Mouse (Mus musculus) heart, adult 8-10 months (tissue): ENCODE results near the gene Gps1. TPM values are rescaled to one million over a fixed set of nuclear protein-coding genes. Genes with fewer than 3 reads are reported as not detected.

Experiments
- total RNA-seq, 4 experiments: library from RNA; stranded (reverse); gene quantifications; 2 replicates each; pipeline ENCODE4 v1.2.4; 2022

Gps1 gene
- total RNA-seq, 4 experiments from 2014 or later = 56.3 to 63.8 (median 59.1) TPM

Other genes starting within 250 kb of the Gps1 start
- 10 to 100 TPM; 37.5 to 41.0 (median 38.5) TPM for gene Mcrip1, start 234.5 kb upstream of the Gps1 start, total RNA-seq
- under 1 TPM in 1 of 4 experiments, not detected in 3; 0.34 TPM for gene Ppp1r27, start 233.1 kb upstream of the Gps1 start, total RNA-seq
- 100 to 1,000 TPM; 217 to 256 (median 229) TPM for gene P4hb, start 211.0 kb upstream of the Gps1 start, total RNA-seq
- gene Arhgdia, start 202.6 kb upstream of the Gps1 start, total RNA-seq = 100 to 1,000 TPM; 130 to 152 (median 141) TPM
- 10 to 100 TPM; 32.3 to 51.0 (median 45.7) TPM for gene Alyref, start 185.9 kb upstream of the Gps1 start, total RNA-seq
- gene Anapc11, start 185.9 kb upstream of the Gps1 start, total RNA-seq = 10 to 100 TPM; 77.9 to 91.8 (median 84.8) TPM
- under 1 TPM in 1 of 4 experiments, not detected in 3; 0.73 TPM for gene Npb, start 175.8 kb upstream of the Gps1 start, total RNA-seq
- gene Pcyt2, start 166.3 kb upstream of the Gps1 start, total RNA-seq = 10 to 100 TPM; 48.1 to 64.4 (median 60.5) TPM
- gene Sirt7, start 159.0 kb upstream of the Gps1 start, total RNA-seq = 10 to 100 TPM in 1 of 4 experiments, 1 to 10 TPM in 3; 6.5 to 10.6 (median 7.6) TPM
- gene Mafg, start 150.7 kb upstream of the Gps1 start, total RNA-seq = 10 to 100 TPM; 33.0 to 47.3 (median 39.2) TPM
- 1 to 10 TPM in 3 of 4 experiments, under 1 TPM in 1; 0.91 to 2.8 (median 1.8) TPM for gene Pycr1, start 140.5 kb upstream of the Gps1 start, total RNA-seq
- gene Myadml2, start 136.1 kb upstream of the Gps1 start, total RNA-seq = 100 to 1,000 TPM in 2 of 4 experiments, 10 to 100 TPM in 2; 90.6 to 123 (median 103) TPM
- gene Notum, start 123.1 kb upstream of the Gps1 start, total RNA-seq = under 1 TPM; 0.12 to 0.24 (median 0.13) TPM
- gene Aspscr1, start 111.3 kb upstream of the Gps1 start, total RNA-seq = 10 to 100 TPM; 37.3 to 44.3 (median 41.5) TPM
- gene Cenpx, start 70.5 kb upstream of the Gps1 start, total RNA-seq = 10 to 100 TPM; 33.2 to 42.8 (median 39.6) TPM
- gene Lrrc45, start 70.3 kb upstream of the Gps1 start, total RNA-seq = 1 to 10 TPM; 2.9 to 6.0 (median 4.6) TPM
- 1 to 10 TPM in 2 of 4 experiments, under 1 TPM in 2; 0.69 to 2.0 (median 1.4) TPM for gene Rac3, start 62.8 kb upstream of the Gps1 start, total RNA-seq
- 10 to 100 TPM; 12.6 to 20.8 (median 16.1) TPM for gene Dcxr, start 57.0 kb upstream of the Gps1 start, total RNA-seq
- gene Cbr2, start 52.2 kb upstream of the Gps1 start, total RNA-seq = 10 to 100 TPM in 3 of 4 experiments, 1 to 10 TPM in 1; 9.3 to 24.0 (median 12.9) TPM
- 10 to 100 TPM; 19.8 to 57.1 (median 32.9) TPM for gene Hmga1b, start 21.5 kb upstream of the Gps1 start, total RNA-seq
- gene Rfng, start 65 bp upstream of the Gps1 start, total RNA-seq = 10 to 100 TPM; 10.1 to 11.3 (median 11.2) TPM
- gene Dus1l, start 12.1 kb downstream of the Gps1 start, total RNA-seq = 10 to 100 TPM; 25.9 to 32.7 (median 27.6) TPM
- 10 to 100 TPM; 12.0 to 18.1 (median 14.9) TPM for gene Fasn, start 40.3 kb downstream of the Gps1 start, total RNA-seq
- gene Ccdc57, start 148.6 kb downstream of the Gps1 start, total RNA-seq = 1 to 10 TPM in 2 of 4 experiments, under 1 TPM in 2; 0.72 to 1.7 (median 1.2) TPM
- 1 to 10 TPM; 1.0 to 3.7 (median 1.3) TPM for gene Slc16a3, start 164.2 kb downstream of the Gps1 start, total RNA-seq
- 10 to 100 TPM; 52.1 to 61.2 (median 56.3) TPM for gene Csnk1d, start 207.1 kb downstream of the Gps1 start, total RNA-seq